9 mouse cellular contexts compared by ENCODE assay signal in genomic region chr1:88008735-88009134, GRCm38 (mm10). TPM values are rescaled to one million over a fixed set of nuclear protein-coding genes. Genes with fewer than 3 reads are reported as not detected.
DNase-seq lines count a peak whose midpoint lies in the region; ATAC-seq and TF ChIP-seq lines count a peak whose summit lies in the region.
"Had no signal": no experiment of that assay in that cellular context is flagged by ENCODE, and none has a peak within 500 bp of the region (broad histone marks: within the 10 kb centered on the region; RNA-seq: fewer than 3 reads in every experiment).

No protein-coding gene starts in this region.

- TF ChIP-seq POLR2A in myocyte (IDR thresholded peaks at IDR 0.05; ENCODE audit: insufficient read length, low read depth): no peak

- peak overlapping the region; percentile 83 for H3K4me3 ChIP-seq in left cerebral cortex, adult 2 months
- H3K4me3 ChIP-seq in embryonic facial prominence, embryonic 15.5 days (replicated peaks): peak overlapping the region; percentile 69
- peak overlapping the region; percentile 69 for H3K4me3 ChIP-seq in intestine, postnatal 0 days (ENCODE audit: low read depth, low read length)
- peak overlapping the region; percentile 71 for H3K4me3 ChIP-seq in myocyte

- intact Hi-C loops in left cerebral cortex, adult 2 months (cut with DNase I): no loop called here

- peak overlapping the region; percentile 68 for H3ac ChIP-seq in myocyte (ENCODE audit: control insufficient read depth, insufficient read length)

- H3K9me3 ChIP-seq in embryonic facial prominence, embryonic 15.5 days (replicated peaks): no peaks in the 10 kb centered on the region
- H3K9me3 ChIP-seq in intestine, postnatal 0 days (ENCODE audit: control insufficient read depth): no peaks in the 10 kb centered on the region

- ATAC-seq in embryonic facial prominence, embryonic 15.5 days (ENCODE audit: insufficient number of reproducible peaks, low FRiP score, low TSS enrichment, low read depth): no peak
- ATAC-seq in intestine, postnatal 0 days: no peak

- H3K27me3 ChIP-seq in embryonic facial prominence, embryonic 15.5 days: no peaks in the 10 kb centered on the region
- no peaks in the 10 kb centered on the region for H3K27me3 ChIP-seq in intestine, postnatal 0 days (replicated peaks; ENCODE audit: control insufficient read depth, insufficient read depth, low read length)
- no peaks in the 10 kb centered on the region for H3K27me3 ChIP-seq in myocyte (ENCODE audit: control insufficient read depth, insufficient read depth, insufficient read length)

- H3K79me2 ChIP-seq in myocyte (ENCODE audit: control insufficient read depth, insufficient read depth): peaks cover 7% of the 10 kb centered on the region

- 41% methylated on average over 4 of the region's 4 CpGs for WGBS in embryonic facial prominence, embryonic 15.5 days
- 45% methylated on average over 4 of the region's 4 CpGs for WGBS in intestine, postnatal 0 days

- H3K4me1 ChIP-seq in embryonic facial prominence, embryonic 15.5 days: peaks cover 9% of the 10 kb centered on the region; the same call in 1 of the 2 replicates
- peaks cover 8% of the 10 kb centered on the region; the same call in 1 of the 2 replicates for H3K4me1 ChIP-seq in intestine, postnatal 0 days (replicated peaks; ENCODE audit: control insufficient read depth, insufficient read depth, low read length)

- no peak for DNase-seq in left cerebral cortex, adult 2 months (ENCODE audit: extremely low spot score in 1 of 2, low spot score in 2 of 2)
- DNase-seq in left cerebral cortex, adult 8-10 months (ENCODE audit: low spot score in 2 of 2): no peak
- no peak for DNase-seq in yolk sac, embryonic 10.5 days (ENCODE audit: low spot score)
- no peak for DNase-seq in embryo, embryonic 10 days (ENCODE audit: low spot score)
- DNase-seq in B cell, adult 2 months: no peak

- TF ChIP-seq CTCF in left cerebral cortex, adult 2 months (IDR thresholded peaks at IDR 0.05): no peak
- no peak for TF ChIP-seq CTCF in intestine, postnatal 0 days (IDR thresholded peaks at IDR 0.05; ENCODE audit: low read depth)

- H3K27ac ChIP-seq in left cerebral cortex, adult 2 months: peak overlapping the region; percentile 96
- peak overlapping the region; percentile 94 for H3K27ac ChIP-seq in embryonic facial prominence, embryonic 15.5 days (replicated peaks)
- H3K27ac ChIP-seq in intestine, postnatal 0 days (ENCODE audit: low read depth, low read length): no peak overlapping the region

- peaks cover 12% of the 10 kb centered on the region for H3K36me3 ChIP-seq in embryonic facial prominence, embryonic 15.5 days
- H3K36me3 ChIP-seq in intestine, postnatal 0 days (ENCODE audit: control insufficient read depth, insufficient read depth): 0 out of 2 replicates have a peak, but pooled peaks cover 3% of the 10 kb centered on the region
- peaks cover 10% of the 10 kb centered on the region for H3K36me3 ChIP-seq in myocyte (ENCODE audit: control insufficient read depth, insufficient read depth)

- peak overlapping the region; percentile 75; the same call in 1 of the 2 replicates for H3K9ac ChIP-seq in embryonic facial prominence, embryonic 15.5 days
- no peak overlapping the region; the same call in 1 of the 2 replicates for H3K9ac ChIP-seq in intestine, postnatal 0 days (ENCODE audit: low read depth, low read length)

- H3K4me2 ChIP-seq in embryonic facial prominence, embryonic 15.5 days (replicated peaks): peak overlapping the region; percentile 68
- H3K4me2 ChIP-seq in intestine, postnatal 0 days (replicated peaks; ENCODE audit: low read depth): peak overlapping the region; percentile 75
- H3K4me2 ChIP-seq in myocyte (ENCODE audit: low read depth): peak overlapping the region; percentile 67

TF ChIP-seq in myocyte, 11 proteins besides CTCF, POLR2A, EP300 and RAD21:
- TF ChIP-seq USF1 (IDR thresholded peaks at IDR 0.05; ENCODE audit: low read depth) (no peak), E2F4 (IDR thresholded peaks at IDR 0.05; ENCODE audit: insufficient read depth) (no peak), MAX (IDR thresholded peaks at IDR 0.05; ENCODE audit: low read depth) (no peak), TCF3 (IDR thresholded peaks at IDR 0.05; ENCODE audit: insufficient read length, low read depth) (no peak), TCF12 (IDR thresholded peaks at IDR 0.05; ENCODE audit: insufficient read depth, poor library complexity, severe bottlenecking) (no peak), MYOD1 (IDR thresholded peaks at IDR 0.05; ENCODE audit: control insufficient read depth in 1 of 3, insufficient read length in 2 of 3, low read depth in 2 of 3) (no peak), POLR2AphosphoS2 (IDR thresholded peaks at IDR 0.05; ENCODE audit: insufficient read length, low read depth) (no peak), MYOG (IDR thresholded peaks at IDR 0.05; ENCODE audit: control insufficient read depth in 1 of 3, insufficient read depth in 1 of 3, insufficient read length in 2 of 3, low read depth in 2 of 3) (no peak), SRF (IDR thresholded peaks at IDR 0.05; ENCODE audit: control insufficient read depth, insufficient read length, low read depth) (no peak), REST (IDR thresholded peaks at IDR 0.05; ENCODE audit: insufficient read depth, insufficient read length) (no peak), CEBPB (IDR thresholded peaks at IDR 0.05; ENCODE audit: insufficient read depth, poor library complexity, severe bottlenecking) (no peak)

RNA-seq across cellular contexts. Expression of gene Usp40, which starts 0.4 kb away (rescaled TPM):
- total RNA-seq in left cerebral cortex, adult 2 months (2021): 10 to 100 TPM; 24.2 to 25.4 TPM
- 10 to 100 TPM; 21.4 to 23.2 (median 23.0) TPM for total RNA-seq in left cerebral cortex, adult 8-10 months (2022)
- 40.2 and 42.5 TPM in 2 replicates for polyA plus RNA-seq in embryonic facial prominence, embryonic 15.5 days (2015; fragmentation: Nextera tagmentation; extraction: Ambion mirVana)
- 12.3 and 14.0 TPM in 2 replicates for polyA plus RNA-seq in intestine, postnatal 0 days (2015; fragmentation: Nextera tagmentation; extraction: Ambion mirVana)
- polyA plus RNA-seq in myocyte (2012; fragmentation: generic; extraction: Trizol): 9.5 TPM

RNA-seq across cellular contexts. Expression of gene Ugt1a10, which starts 46.5 kb away (rescaled TPM):
- not detected for total RNA-seq in left cerebral cortex, adult 2 months (2021)
- not detected for total RNA-seq in left cerebral cortex, adult 8-10 months (2022)
- not detected in 2 replicates for polyA plus RNA-seq in embryonic facial prominence, embryonic 15.5 days (2015; fragmentation: Nextera tagmentation; extraction: Ambion mirVana)
- 0.05 and 0.22 TPM in 2 replicates for polyA plus RNA-seq in intestine, postnatal 0 days (2015; fragmentation: Nextera tagmentation; extraction: Ambion mirVana)
- not detected for polyA plus RNA-seq in myocyte (2012; fragmentation: generic; extraction: Trizol)
- polyA plus RNA-seq: gonadal fat pad, adult 2 months had no signal
